Mouse (Mus musculus): ENCODE results near the gene Nr2f2.
A peak's percentile ranks its signal among the peaks of the same experiment; 100 is the strongest.

Nr2f2 gene

DNA sequence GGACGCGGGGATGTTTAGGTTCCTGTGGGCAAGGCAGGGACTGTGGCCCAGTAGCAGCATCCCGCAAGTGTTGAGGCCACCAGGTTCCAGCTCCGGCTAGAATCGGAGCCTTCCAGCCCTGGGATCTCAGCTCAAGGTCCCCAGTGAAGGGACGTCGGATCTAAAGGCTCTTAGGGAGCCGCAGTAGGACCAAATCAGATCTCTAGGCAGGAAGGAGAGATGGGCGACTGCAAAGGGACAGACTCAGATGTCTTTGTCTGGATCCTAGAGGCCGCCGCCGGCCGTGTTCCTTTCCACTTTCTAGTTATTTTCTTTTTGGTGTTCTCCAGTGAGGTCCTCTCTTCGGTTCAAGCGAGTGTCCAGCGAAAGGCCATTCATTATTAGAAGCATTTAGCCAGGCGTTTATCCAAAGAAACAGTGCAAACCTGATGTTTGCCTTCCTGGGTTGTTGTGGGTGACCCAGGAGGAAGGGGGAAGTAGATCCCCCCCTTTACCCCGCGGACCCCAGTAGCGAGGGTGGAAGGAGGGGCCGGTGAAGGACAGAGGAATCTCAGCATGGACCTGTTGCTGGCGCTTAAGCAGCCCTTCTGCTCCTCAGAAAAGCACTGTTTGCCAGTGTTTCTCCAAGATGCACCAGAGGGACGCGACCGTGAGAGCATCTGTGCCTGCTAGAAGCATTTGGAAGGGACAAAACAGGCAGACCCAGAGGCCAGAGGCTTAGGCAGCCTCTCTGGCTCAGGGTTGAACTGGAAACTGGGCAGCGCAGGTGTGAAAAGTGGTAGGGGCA lies 34.3 kb downstream of the Nr2f2 start:
- DNase-seq (ENCODE audit: low spot score) = no peak

DNA sequence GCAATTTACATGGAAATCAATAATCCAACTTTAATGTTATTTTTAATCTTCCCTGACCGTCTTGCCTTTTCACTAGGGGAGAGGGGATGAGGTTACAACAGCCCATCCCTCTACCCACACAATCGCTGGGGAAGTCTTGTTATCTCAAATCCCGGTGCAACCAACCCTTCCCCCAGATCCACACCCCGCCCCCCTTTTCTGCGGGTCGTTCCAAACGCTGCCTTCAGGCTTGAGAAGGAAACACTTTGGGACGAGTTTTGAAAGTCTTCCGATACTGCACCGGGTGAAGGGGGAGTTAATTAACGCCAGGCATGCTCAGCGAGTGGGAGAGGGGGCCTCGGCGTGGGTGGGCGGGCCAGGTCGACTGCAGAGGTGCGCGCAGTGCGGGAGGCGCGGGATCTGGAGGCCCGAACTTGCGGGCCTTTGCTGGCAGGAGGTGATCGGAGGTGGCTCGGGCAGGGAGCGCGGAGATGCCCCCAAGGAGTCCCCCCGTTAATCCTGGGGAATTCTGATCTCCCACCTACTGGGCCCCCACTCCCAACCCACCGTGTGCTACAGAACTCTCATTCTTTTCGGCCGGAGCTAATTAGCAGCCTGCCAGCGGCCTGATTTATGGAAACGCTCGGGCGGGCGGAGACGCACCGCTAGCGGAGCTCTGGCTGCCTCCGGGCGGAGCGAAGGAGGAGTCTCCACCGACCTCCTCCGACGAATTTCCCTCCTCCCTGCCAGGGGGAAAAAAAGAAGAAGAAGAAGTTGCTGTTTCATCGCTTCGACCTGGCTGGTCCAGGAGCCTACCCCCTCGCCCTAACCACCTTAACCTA lies 35.1 kb downstream of the Nr2f2 start:
- DNase-seq (ENCODE audit: low spot score) = peak; percentile 71

DNA sequence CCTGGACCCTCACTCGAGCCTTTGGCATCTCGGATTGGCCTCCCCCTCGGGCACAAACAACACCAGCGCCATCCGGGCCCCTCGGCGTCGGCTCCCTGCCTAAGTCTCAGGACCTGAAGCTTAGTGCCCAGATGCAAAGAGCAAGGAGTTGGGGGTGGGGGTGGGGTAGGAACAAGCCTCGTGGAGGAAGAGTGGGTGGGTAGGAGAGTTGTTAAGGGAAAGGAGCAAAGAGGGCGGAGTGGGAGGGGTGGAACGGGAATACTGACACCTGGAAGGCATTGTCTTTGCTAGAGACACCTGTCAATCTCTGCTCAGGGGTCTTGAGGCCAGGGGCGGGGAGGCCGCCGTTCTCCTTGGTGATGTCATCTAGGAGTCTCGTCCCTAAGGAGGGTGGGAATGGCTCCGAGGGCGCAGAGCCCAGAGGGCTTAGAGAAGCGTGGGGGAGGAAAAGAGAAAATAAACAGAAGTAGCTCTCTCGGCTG lies 35.7 kb downstream of the Nr2f2 start:
- peak; percentile 26 for DNase-seq (ENCODE audit: low spot score)

DNA sequence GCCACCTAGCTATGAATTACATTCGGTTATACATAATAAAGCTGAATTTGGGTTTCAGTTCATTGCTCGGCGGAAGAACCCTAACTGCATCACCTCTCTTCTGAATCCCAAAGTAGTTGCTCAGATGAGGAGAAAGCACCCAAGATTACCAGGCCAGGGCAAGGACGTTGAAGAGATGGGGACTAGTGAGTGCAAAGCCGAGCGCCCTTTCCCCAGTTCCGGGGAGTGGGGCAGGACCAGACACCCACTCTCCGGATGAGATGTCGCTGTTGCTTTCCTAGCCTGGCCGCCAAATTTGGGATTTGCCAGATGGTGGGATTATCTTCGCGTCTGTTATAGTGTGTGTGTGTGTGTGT lies 36.4 kb downstream of the Nr2f2 start:
- no peak for DNase-seq (ENCODE audit: low spot score)

DNA sequence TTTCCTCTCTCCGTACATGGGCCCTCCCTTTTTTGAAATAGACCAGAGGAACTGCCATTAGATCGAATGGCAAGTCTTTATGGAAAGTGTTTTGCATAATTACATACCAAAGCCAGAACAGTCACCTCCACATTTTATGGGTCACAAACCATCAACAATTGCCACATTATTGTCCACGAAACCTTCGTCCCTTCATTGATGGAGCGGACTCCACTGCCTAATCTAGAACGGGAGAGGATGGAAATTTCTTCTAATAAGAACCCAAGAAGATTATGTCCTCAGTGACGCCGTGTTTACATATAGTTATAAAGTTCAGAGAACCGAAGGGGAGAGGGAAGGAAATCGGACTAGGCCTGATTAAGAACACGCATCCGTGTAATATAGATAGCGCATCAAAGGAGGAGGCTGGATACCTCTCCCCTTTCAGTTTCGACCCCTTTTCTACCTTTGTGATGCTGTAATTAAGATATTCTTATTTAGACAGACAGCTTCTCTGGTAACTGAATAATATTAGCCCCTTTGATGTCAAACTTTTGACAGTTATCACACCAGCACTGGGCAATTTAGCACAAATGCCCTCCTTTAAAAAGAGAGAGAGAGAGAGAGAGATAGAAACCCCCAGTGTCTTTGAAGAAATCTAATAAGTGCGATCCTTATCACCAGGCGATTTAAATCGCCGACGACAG lies 36.9 kb downstream of the Nr2f2 start:
- DNase-seq (ENCODE audit: low spot score) = no peak

DNA sequence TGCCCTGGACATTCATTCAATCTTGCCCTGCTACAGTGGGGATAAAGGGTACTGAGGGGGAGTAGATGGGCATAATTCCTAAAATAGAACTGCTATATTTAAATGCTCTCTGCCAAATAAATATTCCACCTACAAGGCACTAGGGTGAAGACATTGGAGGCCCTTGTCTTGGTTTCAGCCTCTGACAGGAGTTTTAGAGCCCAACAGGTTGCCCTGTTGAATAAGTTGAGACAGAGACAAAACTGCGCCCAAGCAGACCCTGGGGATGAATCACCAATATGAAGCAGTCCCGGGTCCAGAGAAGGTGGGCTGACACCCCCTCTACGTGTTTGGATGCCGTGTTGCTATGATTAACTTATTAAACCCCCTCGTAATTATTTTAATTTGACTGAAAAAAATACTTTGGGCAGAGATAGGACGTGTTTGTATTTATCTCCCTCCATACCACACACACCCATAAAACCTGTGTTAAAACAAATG lies 37.5 kb downstream of the Nr2f2 start:
- DNase-seq (ENCODE audit: low spot score) = no peak

DNA sequence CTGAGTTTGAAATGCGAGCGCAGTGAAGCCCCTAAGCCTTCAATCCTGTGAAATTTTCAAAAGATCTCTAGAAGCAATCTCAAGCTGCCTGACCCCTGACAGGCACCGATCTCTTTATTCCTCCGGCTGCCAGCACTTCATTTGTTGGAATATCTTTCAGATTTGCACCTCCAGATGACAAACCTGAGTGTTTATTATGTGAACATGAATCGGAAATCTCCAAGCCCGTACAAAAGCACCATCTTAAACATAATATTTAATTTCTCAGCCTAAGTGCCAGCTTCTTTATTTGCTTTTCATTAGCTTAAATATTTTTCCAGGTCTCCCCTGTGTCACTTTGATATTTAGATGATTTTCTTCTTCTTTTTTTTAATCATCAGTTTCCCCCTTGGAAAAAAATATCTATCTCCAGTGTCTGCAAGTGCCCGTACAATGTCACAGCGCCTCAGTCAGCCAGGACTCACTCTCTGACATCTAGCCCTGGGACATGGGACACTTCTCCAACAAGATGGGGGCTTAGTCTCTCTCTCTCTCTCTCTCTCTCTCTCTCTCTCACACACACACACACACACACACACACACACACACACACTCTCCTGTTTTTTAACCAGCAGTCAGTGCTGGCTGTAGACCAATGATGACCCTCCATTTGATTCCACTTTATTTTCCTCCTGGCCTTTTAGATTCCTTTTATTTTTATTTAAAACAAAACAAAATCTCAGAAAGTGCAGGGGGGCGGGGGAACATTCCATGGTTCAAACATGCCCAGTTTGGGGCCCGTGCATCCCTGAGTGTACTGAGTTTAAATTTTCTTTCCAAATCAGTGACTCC lies 38.1 kb downstream of the Nr2f2 start:
- no peak for DNase-seq (ENCODE audit: low spot score)

DNA sequence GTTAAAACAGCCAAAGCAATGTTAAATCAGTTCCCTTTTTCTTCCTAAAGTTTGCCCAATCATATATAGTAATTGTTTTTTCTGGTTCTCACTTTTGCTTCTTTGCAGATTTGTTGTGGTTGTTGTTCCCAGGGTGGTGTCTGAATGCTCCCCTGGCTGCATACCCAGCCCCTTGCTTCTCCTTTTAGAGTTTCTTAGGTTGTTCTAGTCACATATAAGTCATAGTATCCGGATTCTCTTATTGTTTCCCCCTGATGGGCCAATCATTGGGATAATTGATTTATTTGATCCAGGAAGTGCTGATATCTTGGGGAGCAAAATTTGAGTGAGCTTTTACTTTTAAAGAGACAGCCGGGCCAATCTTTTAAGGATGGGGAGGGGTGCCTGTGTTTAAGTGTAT lies 39.3 kb downstream of the Nr2f2 start:
- no peak for DNase-seq (ENCODE audit: low spot score)

DNA sequence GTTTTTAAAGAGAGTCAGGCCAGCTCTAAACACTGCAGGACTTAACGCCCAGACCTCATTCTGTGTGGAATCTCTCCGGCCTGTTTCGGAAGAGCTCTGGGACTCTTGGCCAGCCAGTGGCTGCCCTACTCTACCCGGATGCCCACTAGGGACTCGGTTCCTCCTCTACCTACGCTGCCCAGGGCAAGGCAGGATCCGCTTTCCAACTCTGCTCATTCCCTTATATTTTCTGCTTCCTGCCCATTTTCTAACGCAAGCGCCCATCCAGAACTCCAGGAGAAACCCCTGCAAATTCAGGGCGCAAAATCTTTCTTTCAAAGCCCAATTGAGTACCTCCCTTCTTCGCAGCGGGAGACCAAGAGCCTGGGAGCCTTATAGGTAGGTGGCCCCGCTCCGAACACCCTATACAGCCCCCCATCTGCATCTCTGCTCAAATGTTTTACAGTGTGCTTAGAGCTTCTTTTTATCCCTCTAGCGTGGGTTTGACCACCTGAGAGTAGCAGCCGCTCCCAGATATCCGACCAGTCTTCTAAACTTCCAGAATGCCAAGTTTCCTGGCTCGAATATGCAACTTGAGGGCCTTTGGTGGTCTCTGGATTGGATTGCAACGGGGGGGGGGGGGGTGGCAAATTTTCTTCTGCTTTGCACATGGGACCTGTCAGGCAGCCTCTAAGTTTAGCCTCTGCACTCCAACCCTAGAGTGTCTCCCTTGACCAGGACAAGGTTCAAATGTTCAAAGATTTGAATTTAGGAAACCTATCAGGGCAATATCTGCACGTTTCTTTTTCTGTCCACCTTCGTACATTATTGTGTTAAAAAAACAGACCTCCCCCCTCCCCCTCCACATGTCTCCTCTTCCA lies 40.1 kb downstream of the Nr2f2 start:
- DNase-seq (ENCODE audit: low spot score) = no peak

DNA sequence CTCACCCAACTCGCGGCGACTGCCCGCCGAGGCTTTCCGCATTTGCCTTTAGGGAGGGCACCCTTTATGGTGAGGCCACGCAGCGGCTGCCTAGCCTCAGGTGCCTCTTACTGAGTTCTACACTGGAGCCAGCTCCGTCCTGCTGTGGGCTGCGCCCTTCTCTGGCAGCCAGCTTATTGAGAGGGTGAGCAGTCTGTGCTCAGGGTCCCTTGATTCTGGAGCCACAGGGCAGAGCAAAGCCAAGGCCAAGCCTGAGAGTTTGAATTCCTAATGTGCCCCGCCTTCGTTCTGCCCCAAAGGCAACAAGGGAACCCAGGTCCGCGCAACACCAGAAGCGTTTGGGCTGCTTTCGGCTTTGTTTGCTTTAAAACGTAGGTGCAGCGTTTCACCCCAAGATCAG lies 41.2 kb downstream of the Nr2f2 start:
- DNase-seq (ENCODE audit: low spot score) = no peak

DNA sequence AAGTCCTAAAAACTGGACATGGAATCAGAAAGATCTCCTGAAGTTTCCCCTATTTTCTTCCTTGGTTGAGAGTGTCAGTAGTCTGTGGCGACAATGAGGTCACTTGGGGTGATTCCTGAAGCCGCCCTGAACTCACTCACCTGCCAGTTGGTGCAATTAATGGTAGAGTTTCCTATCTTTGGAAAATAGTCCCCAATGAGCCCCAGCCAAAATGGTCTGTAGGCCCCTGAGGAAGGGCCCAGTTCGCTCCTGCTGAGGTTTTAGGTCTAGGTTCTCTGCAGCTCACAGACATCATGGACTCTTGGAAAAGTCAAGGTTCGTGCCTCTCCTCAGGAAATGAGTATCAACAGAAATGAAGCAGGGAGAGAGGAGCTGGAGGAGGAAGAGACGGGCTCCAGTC lies 42.0 kb downstream of the Nr2f2 start:
- DNase-seq (ENCODE audit: low spot score) = no peak

DNA sequence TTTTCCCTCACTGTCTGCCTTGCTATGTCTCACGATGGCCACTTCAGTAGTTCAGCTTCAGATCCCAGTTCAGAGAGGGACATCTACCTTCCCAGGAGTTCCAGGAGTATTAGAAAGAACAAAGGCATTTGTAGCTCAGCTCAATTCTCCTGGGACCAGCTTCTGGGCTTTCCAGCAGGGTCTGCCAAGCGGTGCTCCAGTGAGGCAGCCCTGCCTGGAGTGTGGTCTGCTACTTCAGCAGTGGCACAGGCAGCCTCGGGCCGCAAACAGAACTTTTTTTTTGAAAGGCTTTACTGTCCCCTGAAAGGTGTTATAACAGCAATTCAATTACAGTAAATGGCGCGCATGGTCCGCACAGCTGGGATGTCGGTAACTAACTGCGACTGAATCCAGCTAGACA lies 42.5 kb downstream of the Nr2f2 start:
- DNase-seq (ENCODE audit: low spot score) = no peak

DNA sequence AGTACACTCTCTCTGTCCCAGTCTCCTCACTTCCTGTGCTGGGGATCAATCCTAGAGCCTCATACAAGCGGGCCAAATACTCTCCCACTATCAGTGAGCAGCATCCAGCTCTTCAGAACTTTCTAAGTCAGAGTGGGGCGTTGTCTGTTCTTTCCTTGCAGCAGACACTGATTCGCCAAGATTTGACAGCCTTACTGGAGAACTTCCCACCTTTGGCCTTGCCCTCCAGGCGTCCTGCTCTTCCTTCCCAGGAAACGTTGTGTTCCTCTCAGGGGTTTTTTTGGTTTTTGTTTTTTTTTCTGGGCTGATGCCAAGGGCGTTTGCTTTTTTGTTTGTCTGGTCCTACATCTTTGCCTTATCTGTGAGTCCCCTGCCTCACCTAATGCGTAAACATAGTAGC lies 60.8 kb downstream of the Nr2f2 start:
- no peak for DNase-seq (ENCODE audit: low spot score)

DNA sequence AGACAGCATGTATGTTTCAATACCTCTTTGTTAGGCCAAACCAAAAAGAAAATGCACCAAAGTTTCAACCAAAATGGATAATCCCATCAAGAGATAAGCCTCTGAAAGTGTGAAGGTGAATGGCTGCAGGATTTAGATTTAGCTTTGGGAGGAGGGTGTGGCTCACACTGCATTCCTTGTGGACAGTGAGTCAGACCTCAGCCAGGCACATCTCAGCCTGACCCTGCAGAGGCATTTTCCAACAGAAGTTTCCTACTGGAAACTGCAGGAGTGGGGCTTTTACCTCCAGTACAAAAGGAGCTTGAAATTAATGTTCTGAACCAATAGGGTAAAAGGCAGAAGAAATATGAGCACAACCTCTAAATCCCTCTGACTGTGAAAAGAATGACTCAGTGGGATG lies 62.1 kb downstream of the Nr2f2 start:
- DNase-seq (ENCODE audit: low spot score) = no peak
